Mouse (Mus musculus) cerebellum, adult 2 months (tissue): ENCODE results near the gene Alkbh6. TPM values are rescaled to one million over a fixed set of nuclear protein-coding genes. Genes with fewer than 3 reads are reported as not detected.
A peak's percentile ranks its signal among the peaks of the same experiment; 100 is the strongest.

Experiments used
- DNase-seq, 2 experiments: peaks; one replicate each; pipeline ENCODE4 v3.0.0; 2021
- H3K27ac ChIP-seq: fragments of 200-500 bp; 2 replicates; pipeline ENCODE4 v1.5.1; 2012; ENCODE audit warnings: low read length, control low read depth, inconsistent platforms; ENCODE audit not compliant: insufficient read depth
- H3K27me3 ChIP-seq: fragments of 200-500 bp; 2 replicates; pipeline ENCODE4 v1.6.1; 2012; ENCODE audit warnings: inconsistent platforms, mild to moderate bottlenecking, low read length, moderate library complexity; ENCODE audit not compliant: control insufficient read depth, insufficient read depth
- H3K4me1 ChIP-seq: fragments of 200-500 bp; 2 replicates; pipeline ENCODE4 v1.6.1; 2011; ENCODE audit warnings: low read length; ENCODE audit not compliant: control insufficient read depth, insufficient read depth
- H3K4me3 ChIP-seq: fragments of 200-500 bp; replicated peaks from 2 replicates; pipeline ENCODE3; 2011; ENCODE audit warnings: mild to moderate bottlenecking, low read depth, low read length, control low read depth; ENCODE audit not compliant: insufficient read depth
- CTCF ChIP-seq: fragments of 200-500 bp; IDR thresholded peaks from 2 replicates; pipeline ENCODE4 v1.5.1; 2011; ENCODE audit warnings: low read depth, mild to moderate bottlenecking, control low read depth, low read length, moderate library complexity, borderline replicate concordance; ENCODE audit not compliant: insufficient read depth
- POLR2A ChIP-seq: fragments of 200-500 bp; IDR thresholded peaks from 2 replicates; pipeline ENCODE4 v1.6.1; 2011; ENCODE audit warnings: low read length, control low read depth, borderline replicate concordance; ENCODE audit not compliant: insufficient read depth
- WGBS: fragments of 180-500 bp; shearing (Covaris S2); methylation state at CpG from one replicate; pipeline ENCODE4 v1.1.7; 2018; 5-methylcytosine and 5-hydroxymethylcytosine counted together
- polyA plus RNA-seq: library from polyadenylated mRNA; depleted of rRNA; stranded (reverse); fragments of >200 nt; gene quantifications from 2 replicates; pipeline ENCODE4 v1.2.3, GENCODE M21; 2012

Alkbh6 gene
- polyA plus RNA-seq, 1 experiment = 197 TPM

DNA sequence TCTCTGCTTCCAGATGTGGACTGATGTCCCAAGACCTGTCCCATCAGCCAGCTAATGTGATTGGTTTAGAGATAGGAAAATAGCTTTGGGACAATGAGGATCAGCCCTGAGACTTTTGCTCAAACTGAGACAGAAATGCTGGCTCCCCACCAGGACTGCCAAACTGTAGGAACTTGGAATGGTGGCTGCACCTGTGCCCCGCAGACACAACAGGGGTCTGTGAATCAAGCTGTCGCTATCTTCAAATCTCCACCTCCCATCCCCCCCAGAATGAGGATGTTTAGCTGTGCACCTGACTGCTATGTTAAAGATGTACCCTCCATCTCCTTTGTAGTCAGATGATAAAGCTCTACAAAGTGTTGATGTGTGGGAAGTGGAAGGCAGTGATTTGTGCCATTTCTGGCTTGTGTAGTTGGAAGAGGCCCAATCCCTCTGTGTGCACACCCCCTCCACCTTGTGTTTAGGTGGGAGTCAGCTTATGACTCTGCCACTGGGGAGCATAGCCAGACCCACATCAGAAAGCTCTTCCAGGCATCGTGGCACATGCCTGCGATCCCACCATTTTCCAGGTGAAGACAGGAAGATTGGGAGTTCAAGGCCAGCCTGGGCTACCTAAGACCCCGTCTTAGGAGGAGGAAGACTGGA lies 15.9 kb downstream of the Alkbh6 start:
- DNase-seq = peak in 1 of 2 experiments; percentile 29
- WGBS = 48% methylated on average over 5 of the region's 5 CpGs
- no peak for TF ChIP-seq CTCF
- TF ChIP-seq POLR2A = no peak
- H3K27ac ChIP-seq = peak overlapping the region; percentile 17; the same call in 1 of the 2 replicates
- no peaks in the 10 kb centered on the region for H3K27me3 ChIP-seq
- peaks cover 8% of the 10 kb centered on the region; the same call in 1 of the 2 replicates for H3K4me1 ChIP-seq
- H3K4me3 ChIP-seq = no peak overlapping the region

DNA sequence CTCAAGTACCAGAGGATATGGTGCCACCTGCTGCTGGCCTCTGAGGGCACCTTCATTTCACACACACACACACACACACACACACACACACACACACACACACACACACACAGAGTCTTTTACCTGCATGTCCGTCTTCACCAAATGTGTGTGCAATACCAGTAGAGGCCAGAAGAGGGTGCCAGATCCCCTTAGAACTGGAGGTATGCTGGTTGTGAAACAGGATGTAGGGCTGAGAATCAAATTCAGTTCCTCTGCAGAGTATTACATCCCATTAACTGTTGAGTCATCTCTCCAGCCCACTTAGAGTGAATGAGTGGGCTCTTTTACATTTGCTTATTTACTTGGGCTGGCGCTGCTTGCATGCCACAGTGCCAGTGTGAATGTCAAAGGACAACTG lies 16.8 kb downstream of the Alkbh6 start:
- Histone ChIP-seq H3K4me3 (no peak overlapping the region), H3K27ac (no peak overlapping the region), H3K27me3 (no peaks in the 10 kb centered on the region), H3K4me1 (peaks cover 7% of the 10 kb centered on the region; the same call in 1 of the 2 replicates)
- TF ChIP-seq CTCF (peak; percentile 46; the same call in 1 of the 2 replicates), POLR2A (no peak)
- WGBS = 64% methylated on average over 2 of the region's 2 CpGs
- DNase-seq = peak in 1 of 2 experiments; percentile 61

DNA sequence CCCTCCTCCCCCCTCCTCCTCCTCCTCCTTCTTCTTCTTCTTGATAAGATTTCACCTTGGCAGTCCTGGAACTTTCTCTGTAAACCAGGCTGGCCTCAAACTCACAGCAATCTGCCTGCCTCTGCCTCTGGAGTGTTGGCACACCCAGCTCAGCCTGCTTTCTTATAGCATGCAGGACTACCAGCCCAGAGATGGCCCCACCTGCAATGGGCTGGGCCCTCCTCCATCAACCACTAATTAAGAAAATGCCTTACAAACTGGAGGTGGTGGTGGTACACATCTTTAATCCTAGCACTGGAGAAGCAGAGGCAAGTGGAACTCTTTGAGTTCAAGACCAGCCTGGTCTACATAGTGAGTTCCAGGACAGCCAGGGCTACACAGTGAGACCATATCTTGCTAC lies 17.9 kb downstream of the Alkbh6 start:
- Histone ChIP-seq H3K27me3 (no peaks in the 10 kb centered on the region), H3K4me3 (no peak overlapping the region), H3K4me1 (peaks cover 7% of the 10 kb centered on the region; the same call in 1 of the 2 replicates), H3K27ac (peak overlapping the region; percentile 39)
- DNase-seq = no peak
- TF ChIP-seq POLR2A (no peak), CTCF (no peak)

DNA sequence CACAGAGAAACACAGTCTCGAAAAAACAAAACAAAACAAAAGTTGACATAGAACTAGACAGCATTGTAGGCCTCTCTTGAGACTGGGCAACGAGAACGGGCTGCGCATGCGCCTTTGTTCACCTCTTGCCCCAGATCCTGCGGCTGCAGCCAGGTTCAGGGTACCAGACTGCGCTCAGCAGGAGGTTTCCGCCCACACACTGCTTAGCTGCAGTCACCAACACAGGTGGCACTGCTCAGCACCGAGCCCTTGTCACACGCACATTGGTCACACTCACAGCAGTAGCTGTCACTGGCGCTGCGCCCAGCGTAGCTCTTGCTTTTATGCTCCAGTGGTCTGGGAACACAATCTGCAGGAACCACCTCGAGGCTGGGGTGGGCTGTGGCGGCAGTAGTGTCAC lies 18.6 kb downstream of the Alkbh6 start:
- Histone ChIP-seq H3K4me1 (peaks cover 7% of the 10 kb centered on the region; the same call in 1 of the 2 replicates), H3K27ac (peak overlapping the region; percentile 39), H3K4me3 (no peak overlapping the region), H3K27me3 (no peaks in the 10 kb centered on the region)
- peak; percentile 97 to 98 for DNase-seq
- TF ChIP-seq POLR2A (0 out of 2 replicates have a peak, but pooled peaks have one; percentile 13), CTCF (no peak)
- WGBS = 6% methylated on average over 15 of the region's 15 CpGs

DNA sequence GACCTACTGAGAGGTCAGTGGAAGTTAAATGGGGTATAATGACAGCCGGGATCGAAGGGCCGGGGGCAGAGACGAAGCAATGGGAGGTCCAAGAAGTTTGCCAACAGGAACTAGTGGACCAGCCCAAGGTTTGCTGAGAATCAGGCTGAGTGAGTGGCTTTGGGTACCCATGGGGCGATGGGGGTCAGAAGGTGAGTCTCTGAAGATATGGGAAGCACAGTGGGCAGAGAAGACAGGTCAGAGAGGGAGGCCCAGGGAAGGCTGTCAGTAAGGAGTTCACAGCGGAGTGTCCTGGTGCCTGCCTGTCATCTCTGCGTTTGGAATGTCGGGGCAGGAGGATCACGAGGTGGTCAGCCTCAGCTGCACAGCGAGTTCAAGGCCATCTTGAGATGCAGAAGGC lies 19.9 kb downstream of the Alkbh6 start:
- TF ChIP-seq POLR2A (no peak), CTCF (no peak)
- Histone ChIP-seq H3K27me3 (no peaks in the 10 kb centered on the region), H3K4me3 (no peak overlapping the region), H3K4me1 (peaks cover 9% of the 10 kb centered on the region), H3K27ac (no peak overlapping the region)
- DNase-seq = no peak
- WGBS = 64% methylated on average over 10 of the region's 10 CpGs

DNA sequence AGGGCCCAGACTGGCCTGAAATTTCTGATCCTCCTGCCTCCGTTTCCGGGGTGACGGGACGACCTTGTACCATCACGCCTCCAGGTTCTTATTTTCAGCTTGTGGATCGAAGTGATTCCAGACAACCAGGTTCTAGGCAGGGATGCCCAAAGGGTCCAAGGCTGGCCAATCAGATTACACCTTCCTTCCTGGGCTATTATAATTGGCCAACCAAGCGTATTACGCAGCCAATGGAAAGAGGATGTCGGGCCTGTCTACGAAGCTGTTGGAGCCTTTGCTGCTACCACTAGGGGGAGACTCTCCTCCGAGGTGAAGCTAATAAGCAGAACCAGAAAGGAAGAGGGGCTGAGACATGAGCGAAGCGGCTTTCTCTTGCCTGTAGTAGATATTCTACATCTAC lies 23.4 kb downstream of the Alkbh6 start:
- Histone ChIP-seq H3K4me1 (peaks cover 30% of the 10 kb centered on the region), H3K4me3 (peak overlapping the region; percentile 71), H3K27ac (peak overlapping the region; percentile 75), H3K27me3 (no peaks in the 10 kb centered on the region)
- TF ChIP-seq CTCF = peak; percentile 92
- peak; percentile 90; the same call in 1 of the 2 replicates for TF ChIP-seq POLR2A
- 3% methylated on average over 13 of the region's 13 CpGs for WGBS
- peak; percentile 91 to 98 for DNase-seq

DNA sequence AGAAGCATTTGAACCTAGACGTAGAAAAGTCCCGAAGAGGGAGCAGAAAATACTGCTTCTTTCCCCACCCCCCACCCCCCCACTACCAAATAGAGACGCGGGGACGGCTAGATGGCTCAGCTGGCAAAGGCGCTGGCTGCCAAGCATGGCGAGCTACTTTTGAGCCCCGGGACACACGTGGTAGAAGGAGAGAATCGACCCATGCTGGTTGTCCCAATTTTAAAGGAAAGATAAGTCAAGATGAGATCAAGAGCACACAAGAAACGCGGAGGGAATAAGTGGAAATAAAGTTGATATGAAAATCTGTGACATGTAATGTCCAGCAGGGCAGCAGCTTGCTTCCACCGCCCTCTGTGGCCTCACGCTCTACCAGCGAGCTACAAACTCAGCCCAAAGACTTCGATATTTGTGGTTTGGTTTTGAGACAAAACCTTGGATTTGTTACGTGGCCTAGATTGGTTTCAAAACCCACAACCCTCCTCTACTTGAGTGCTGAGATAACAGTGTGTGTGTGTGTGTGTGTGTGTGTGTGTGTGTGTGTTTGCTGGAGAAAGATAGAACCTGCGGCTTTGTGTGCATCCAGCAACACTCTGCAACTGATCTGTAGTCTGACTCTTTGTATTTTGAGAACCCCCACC lies 24.2 kb downstream of the Alkbh6 start:
- no peaks in the 10 kb centered on the region for H3K27me3 ChIP-seq
- H3K27ac ChIP-seq = peak overlapping the region; percentile 75
- H3K4me1 ChIP-seq = peaks cover 31% of the 10 kb centered on the region
- no peak; the same call in 1 of the 2 replicates for TF ChIP-seq CTCF
- TF ChIP-seq POLR2A = no peak
- H3K4me3 ChIP-seq = peak overlapping the region; percentile 71
- 12% methylated on average over 18 of the region's 18 CpGs for WGBS
- DNase-seq = peak in 1 of 2 experiments; percentile 56

DNA sequence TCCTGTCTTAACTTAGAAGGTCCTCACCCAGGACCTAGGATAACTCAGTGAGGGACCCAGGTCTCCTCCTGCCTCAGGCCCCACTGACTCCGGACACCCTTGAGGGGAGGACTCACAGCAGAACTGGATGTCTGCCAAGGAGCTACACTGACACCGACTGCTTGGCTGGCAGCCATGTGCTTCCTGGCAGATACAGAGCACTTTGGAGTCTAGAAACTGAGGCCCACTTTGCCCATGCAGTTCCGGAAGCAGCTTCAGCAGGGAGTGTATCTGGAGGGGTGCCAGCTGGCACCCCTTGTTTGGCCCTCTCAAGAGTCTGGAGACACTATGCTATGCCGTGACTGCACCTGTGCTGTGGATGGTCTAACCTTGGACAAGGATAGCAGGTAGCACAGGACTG lies 24.9 kb downstream of the Alkbh6 start:
- WGBS = 3% methylated on average over 4 of the region's 4 CpGs
- H3K4me3 ChIP-seq = no peak overlapping the region
- H3K4me1 ChIP-seq = peaks cover 32% of the 10 kb centered on the region
- H3K27ac ChIP-seq = peak overlapping the region; percentile 77
- peak; percentile 87 to 90 for DNase-seq
- H3K27me3 ChIP-seq = no peaks in the 10 kb centered on the region
- TF ChIP-seq POLR2A = no peak
- TF ChIP-seq CTCF = no peak
